Mouse (Mus musculus): ENCODE data around the gene Babam2. TPM values are rescaled to one million over a fixed set of nuclear protein-coding genes. Genes with fewer than 3 reads are reported as not detected.

The Babam2 gene
- polyA plus RNA-seq, 1 experiment from 2014 or later = 30.2 TPM

- Histone ChIP-seq H3K4me3 (ENCODE audit: low read depth, low read length) (no peak overlapping the region), H3K9me3 (ENCODE audit: control insufficient read depth, low read length) (no peaks in the 10 kb centered on the region), H3K36me3 (ENCODE audit: control insufficient read depth, insufficient read depth, low read length) (no peaks in the 10 kb centered on the region), H3K27ac (replicated peaks; ENCODE audit: low read depth, low read length) (no peak overlapping the region), H3K9ac (ENCODE audit: low read length) (no peak overlapping the region), H3K4me2 (ENCODE audit: low read depth, severe bottlenecking) (no peak overlapping the region), H3K4me1 (ENCODE audit: control insufficient read depth, insufficient read depth, low read length) (no peaks in the 10 kb centered on the region), H3K27me3 (ENCODE audit: control insufficient read depth, insufficient read depth, low read length) (no peaks in the 10 kb centered on the region)
- 92% methylated on average over 5 of the region's 5 CpGs for WGBS
- ATAC-seq (ENCODE audit: insufficient number of reproducible peaks, low FRiP score, low TSS enrichment, low read depth) = no peak
- DNase-seq (ENCODE audit: low spot score) = no peak
Measured at GRCm38 (mm10) chr5:31727456-31727855, 30.0 kb downstream of the Babam2 start.

- ATAC-seq (ENCODE audit: insufficient number of reproducible peaks, low FRiP score, low TSS enrichment, low read depth) = no peak
- no peak overlapping the region for H3K4me3 ChIP-seq (ENCODE audit: low read depth, low read length)
- no peaks in the 10 kb centered on the region for H3K4me1 ChIP-seq (ENCODE audit: control insufficient read depth, insufficient read depth, low read length)
- no peak for DNase-seq (ENCODE audit: low spot score)
- no peaks in the 10 kb centered on the region for H3K9me3 ChIP-seq (ENCODE audit: control insufficient read depth, low read length)
- 49% methylated on average over 3 of the region's 3 CpGs for WGBS
- H3K9ac ChIP-seq (ENCODE audit: low read length) = no peak overlapping the region
- H3K27me3 ChIP-seq (ENCODE audit: control insufficient read depth, insufficient read depth, low read length) = no peaks in the 10 kb centered on the region
- H3K4me2 ChIP-seq (ENCODE audit: low read depth, severe bottlenecking) = no peak overlapping the region
- H3K36me3 ChIP-seq (ENCODE audit: control insufficient read depth, insufficient read depth, low read length) = no peaks in the 10 kb centered on the region
- no peak overlapping the region for H3K27ac ChIP-seq (replicated peaks; ENCODE audit: low read depth, low read length)
Measured at GRCm38 (mm10) chr5:31732644-31733338, 35.3 kb downstream of the Babam2 start.

- no peaks in the 10 kb centered on the region for H3K36me3 ChIP-seq (ENCODE audit: control insufficient read depth, insufficient read depth, low read length)
- no peak for ATAC-seq (ENCODE audit: insufficient number of reproducible peaks, low FRiP score, low TSS enrichment, low read depth)
- H3K9me3 ChIP-seq (ENCODE audit: control insufficient read depth, low read length) = no peaks in the 10 kb centered on the region
- WGBS = 94% methylated on average over 1 of the region's 1 CpGs
- DNase-seq (ENCODE audit: low spot score) = no peak
- H3K4me2 ChIP-seq (ENCODE audit: low read depth, severe bottlenecking) = no peak overlapping the region
- H3K4me3 ChIP-seq (ENCODE audit: low read depth, low read length) = no peak overlapping the region
- H3K27me3 ChIP-seq (ENCODE audit: control insufficient read depth, insufficient read depth, low read length) = no peaks in the 10 kb centered on the region
- no peak overlapping the region for H3K27ac ChIP-seq (replicated peaks; ENCODE audit: low read depth, low read length)
- H3K9ac ChIP-seq (ENCODE audit: low read length) = no peak overlapping the region
- H3K4me1 ChIP-seq (ENCODE audit: control insufficient read depth, insufficient read depth, low read length) = no peaks in the 10 kb centered on the region
Measured at GRCm38 (mm10) chr5:31741931-31742330, 44.4 kb downstream of the Babam2 start.

DNA sequence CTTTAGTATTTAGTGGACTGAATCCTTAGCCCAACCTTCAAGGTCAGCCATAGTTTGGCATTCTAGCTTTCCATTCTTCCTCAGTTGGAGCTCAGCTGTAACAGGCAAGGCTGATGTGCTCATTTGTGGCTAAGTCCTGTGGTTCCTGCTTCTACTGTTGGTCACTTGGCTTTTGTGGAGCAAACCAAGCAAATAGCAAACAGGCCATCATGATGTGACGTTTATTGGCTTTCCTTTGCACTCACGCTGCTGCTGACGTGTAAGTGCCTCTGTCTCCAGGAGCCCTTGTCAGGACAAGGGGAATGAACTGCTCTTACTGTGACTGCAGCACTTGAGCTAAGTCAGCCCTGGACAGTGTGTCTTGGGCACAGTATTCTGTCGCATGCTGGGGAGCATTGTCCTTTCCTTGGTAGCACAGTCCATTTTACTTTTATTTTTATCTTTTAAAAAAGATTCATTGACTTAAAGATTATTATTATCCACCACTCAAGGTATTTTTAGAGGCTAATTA is 45.1 kb downstream of the Babam2 start:
- Histone ChIP-seq H3K4me1 (ENCODE audit: control insufficient read depth, insufficient read depth, low read length) (no peaks in the 10 kb centered on the region), H3K4me2 (ENCODE audit: low read depth, severe bottlenecking) (no peak overlapping the region), H3K9ac (ENCODE audit: low read length) (no peak overlapping the region), H3K36me3 (ENCODE audit: control insufficient read depth, insufficient read depth, low read length) (no peaks in the 10 kb centered on the region), H3K9me3 (ENCODE audit: control insufficient read depth, low read length) (no peaks in the 10 kb centered on the region), H3K27me3 (ENCODE audit: control insufficient read depth, insufficient read depth, low read length) (no peaks in the 10 kb centered on the region), H3K4me3 (ENCODE audit: low read depth, low read length) (no peak overlapping the region), H3K27ac (replicated peaks; ENCODE audit: low read depth, low read length) (no peak overlapping the region)
- ATAC-seq (ENCODE audit: insufficient number of reproducible peaks, low FRiP score, low TSS enrichment, low read depth) (no peak), DNase-seq (ENCODE audit: low spot score) (no peak)
- WGBS = 37% methylated on average over 4 of the region's 4 CpGs

GRCm38 (mm10) chr5:31749401-31749800 is 51.9 kb downstream of the Babam2 start:
- no peak overlapping the region for H3K9ac ChIP-seq (ENCODE audit: low read length)
- no peaks in the 10 kb centered on the region for H3K9me3 ChIP-seq (ENCODE audit: control insufficient read depth, low read length)
- ATAC-seq (ENCODE audit: insufficient number of reproducible peaks, low FRiP score, low TSS enrichment, low read depth) = no peak
- H3K27ac ChIP-seq (replicated peaks; ENCODE audit: low read depth, low read length) = no peak overlapping the region
- H3K4me1 ChIP-seq (ENCODE audit: control insufficient read depth, insufficient read depth, low read length) = no peaks in the 10 kb centered on the region
- H3K27me3 ChIP-seq (ENCODE audit: control insufficient read depth, insufficient read depth, low read length) = no peaks in the 10 kb centered on the region
- no peak overlapping the region for H3K4me2 ChIP-seq (ENCODE audit: low read depth, severe bottlenecking)
- no peaks in the 10 kb centered on the region for H3K36me3 ChIP-seq (ENCODE audit: control insufficient read depth, insufficient read depth, low read length)
- no peak overlapping the region for H3K4me3 ChIP-seq (ENCODE audit: low read depth, low read length)
- DNase-seq (ENCODE audit: low spot score) = no peak

- 47% methylated on average over 9 of the region's 9 CpGs for WGBS
- H3K27me3 ChIP-seq (ENCODE audit: control insufficient read depth, insufficient read depth, low read length) = no peaks in the 10 kb centered on the region
- H3K9ac ChIP-seq (ENCODE audit: low read length) = no peak overlapping the region
- ATAC-seq (ENCODE audit: insufficient number of reproducible peaks, low FRiP score, low TSS enrichment, low read depth) (no peak), DNase-seq (ENCODE audit: low spot score) (no peak)
- H3K4me2 ChIP-seq (ENCODE audit: low read depth, severe bottlenecking) = no peak overlapping the region
- H3K4me1 ChIP-seq (ENCODE audit: control insufficient read depth, insufficient read depth, low read length) = no peaks in the 10 kb centered on the region
- H3K9me3 ChIP-seq (ENCODE audit: control insufficient read depth, low read length) = no peaks in the 10 kb centered on the region
- no peak overlapping the region for H3K27ac ChIP-seq (replicated peaks; ENCODE audit: low read depth, low read length)
- H3K4me3 ChIP-seq (ENCODE audit: low read depth, low read length) = no peak overlapping the region
- no peaks in the 10 kb centered on the region for H3K36me3 ChIP-seq (ENCODE audit: control insufficient read depth, insufficient read depth, low read length)
Measured at GRCm38 (mm10) chr5:31750231-31750925, 52.9 kb downstream of the Babam2 start.

DNA sequence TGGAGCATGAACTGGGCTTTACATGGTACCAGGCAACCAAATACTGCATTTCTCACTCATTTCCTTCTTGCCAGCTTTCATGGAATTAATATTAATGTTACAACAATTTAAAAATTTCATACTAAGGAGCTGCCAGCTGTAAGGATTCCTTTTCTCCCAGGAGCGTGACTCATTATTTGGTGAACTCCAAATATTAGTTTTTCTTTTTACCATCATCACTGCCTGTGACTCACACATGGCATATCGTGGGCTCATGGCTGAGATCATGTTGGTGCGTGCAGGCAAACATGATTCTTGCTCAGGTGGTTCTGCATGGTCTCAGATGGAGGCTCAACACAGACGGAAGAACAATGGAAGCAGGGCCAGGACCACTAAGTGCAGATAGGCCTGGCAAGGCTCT is 53.5 kb downstream of the Babam2 start:
- DNase-seq (ENCODE audit: low spot score) (no peak), ATAC-seq (ENCODE audit: insufficient number of reproducible peaks, low FRiP score, low TSS enrichment, low read depth) (no peak)
- Histone ChIP-seq H3K9me3 (ENCODE audit: control insufficient read depth, low read length) (no peaks in the 10 kb centered on the region), H3K4me1 (ENCODE audit: control insufficient read depth, insufficient read depth, low read length) (no peaks in the 10 kb centered on the region), H3K36me3 (ENCODE audit: control insufficient read depth, insufficient read depth, low read length) (no peaks in the 10 kb centered on the region), H3K27ac (replicated peaks; ENCODE audit: low read depth, low read length) (no peak overlapping the region), H3K27me3 (ENCODE audit: control insufficient read depth, insufficient read depth, low read length) (no peaks in the 10 kb centered on the region), H3K4me2 (ENCODE audit: low read depth, severe bottlenecking) (no peak overlapping the region), H3K9ac (ENCODE audit: low read length) (no peak overlapping the region), H3K4me3 (ENCODE audit: low read depth, low read length) (no peak overlapping the region)
- WGBS = 94% methylated on average over 4 of the region's 4 CpGs

GRCm38 (mm10) chr5:31754634-31755033 is 57.1 kb downstream of the Babam2 start:
- ATAC-seq (ENCODE audit: insufficient number of reproducible peaks, low FRiP score, low TSS enrichment, low read depth) (no peak), DNase-seq (ENCODE audit: low spot score) (no peak)
- Histone ChIP-seq H3K27ac (replicated peaks; ENCODE audit: low read depth, low read length) (no peak overlapping the region), H3K27me3 (ENCODE audit: control insufficient read depth, insufficient read depth, low read length) (no peaks in the 10 kb centered on the region), H3K9ac (ENCODE audit: low read length) (no peak overlapping the region), H3K4me2 (ENCODE audit: low read depth, severe bottlenecking) (no peak overlapping the region), H3K9me3 (ENCODE audit: control insufficient read depth, low read length) (no peaks in the 10 kb centered on the region), H3K36me3 (ENCODE audit: control insufficient read depth, insufficient read depth, low read length) (no peaks in the 10 kb centered on the region), H3K4me3 (ENCODE audit: low read depth, low read length) (no peak overlapping the region), H3K4me1 (ENCODE audit: control insufficient read depth, insufficient read depth, low read length) (no peaks in the 10 kb centered on the region)
- WGBS = 90% methylated on average over 1 of the region's 1 CpGs
